Mouse (Mus musculus): ENCODE data around the gene Srsx. TPM values are rescaled to one million over a fixed set of nuclear protein-coding genes. Genes with fewer than 3 reads are reported as not detected.

The Srsx gene
- not detected for polyA plus RNA-seq (2014; fragmentation: Illumina TruSeq; extraction: RNeasy Lipid Tissue Mini Kit (QIAGEN cat#74804); ENCODE audit: low replicate concordance)

DNA sequence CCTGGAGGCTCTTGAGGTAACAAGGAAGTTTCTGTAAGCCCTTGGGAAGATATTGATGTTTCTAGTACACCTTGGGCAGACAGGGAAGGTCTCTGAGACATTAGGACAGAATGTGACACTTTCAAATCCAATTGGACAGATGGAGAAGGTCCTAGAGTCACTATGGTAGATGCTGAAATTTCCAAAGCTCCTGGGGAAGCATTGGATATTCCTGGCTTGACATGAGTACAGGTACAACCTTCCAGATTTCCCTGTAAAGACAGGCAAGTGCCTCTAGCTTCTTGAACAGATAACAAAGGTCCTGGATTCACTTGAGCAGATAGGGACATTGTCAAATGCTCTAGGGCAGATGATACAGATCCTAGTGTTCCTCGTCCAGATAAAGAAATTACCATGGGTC lies at the start of gene Srsx:
Gene Srsx, minus strand, starts transcription at position 101 of the 400 bp plus-strand sequence.

DNA sequence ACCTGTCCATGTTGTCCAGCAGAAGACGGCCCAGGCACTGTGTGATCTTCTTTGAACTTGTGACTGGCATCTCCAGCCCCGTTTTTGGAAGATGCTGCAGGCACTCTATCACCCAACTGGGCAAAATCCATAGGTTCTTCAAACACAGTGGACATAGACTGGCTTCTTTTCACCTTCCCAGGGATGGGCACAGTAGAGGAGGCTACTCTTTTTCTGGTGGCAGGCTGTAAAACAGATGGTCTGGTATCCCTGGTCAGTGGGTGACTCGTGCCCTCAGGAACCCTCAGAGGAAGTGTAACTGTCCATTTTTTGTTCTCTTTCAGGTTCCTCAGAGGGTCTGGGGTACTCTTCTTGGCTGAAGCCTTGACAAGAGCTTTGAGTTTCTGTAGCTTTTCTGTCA lies 24.5 kb upstream of the Srsx start, which contains the start of gene Gm17577:
Gene Gm17577, minus strand, starts transcription at position 101 of the 400 bp plus-strand sequence.

Other genes with a start within 250 kb of the Srsx start
- not detected for gene Gm17521, start 192.8 kb downstream of the Srsx start, polyA plus RNA-seq (2014; fragmentation: Illumina TruSeq; extraction: RNeasy Lipid Tissue Mini Kit (QIAGEN cat#74804); ENCODE audit: low replicate concordance)
- gene Cldn34c1, start 119.0 kb downstream of the Srsx start, polyA plus RNA-seq (2014; fragmentation: Illumina TruSeq; extraction: RNeasy Lipid Tissue Mini Kit (QIAGEN cat#74804); ENCODE audit: low replicate concordance): 2.3 TPM
- gene Gm17577, start 24.4 kb upstream of the Srsx start, polyA plus RNA-seq (2014; fragmentation: Illumina TruSeq; extraction: RNeasy Lipid Tissue Mini Kit (QIAGEN cat#74804); ENCODE audit: low replicate concordance): not detected